Comparison of ENCODE assay signal across 29 mouse cellular contexts in genomic region chr2:180392846-180393700, GRCm38 (mm10). TPM values are rescaled to one million over a fixed set of nuclear protein-coding genes. Genes with fewer than 3 reads are reported as not detected.
DNase-seq lines count a peak whose midpoint lies in the region; ATAC-seq and TF ChIP-seq lines count a peak whose summit lies in the region.
"Had no signal": no experiment of that assay in that cellular context is flagged by ENCODE, and none has a peak within 500 bp of the region (broad histone marks: within the 10 kb centered on the region; RNA-seq: fewer than 3 reads in every experiment).

No protein-coding gene starts in this region.

- H3K4me1 ChIP-seq in heart, adult 2 months (ENCODE audit: control insufficient read depth, insufficient read depth, low read length): peaks cover 6% of the 10 kb centered on the region
- H3K4me1 ChIP-seq in heart, embryonic 14.5 days (ENCODE audit: control insufficient read depth in 2 of 2, insufficient read depth in 2 of 2, low read length in 2 of 2): peaks cover 41 to 71% of the 10 kb centered on the region in 2 experiments
- H3K4me1 ChIP-seq in limb, embryonic 14.5 days (ENCODE audit: control insufficient read depth, insufficient read depth, low read length): no peaks in the 10 kb centered on the region
- no peaks in the 10 kb centered on the region for H3K4me1 ChIP-seq in forebrain, postnatal 0 days (ENCODE audit: insufficient read depth)
- H3K4me1 ChIP-seq: embryonic facial prominence, embryonic 12.5 days; liver, embryonic 12.5 days; midbrain, embryonic 15.5 days had no signal

- peak overlapping the region; percentile 88 for H3K27ac ChIP-seq in heart, adult 2 months
- peak overlapping the region; percentile 78 to 92 for H3K27ac ChIP-seq in heart, embryonic 14.5 days (replicated peaks in 1 of 2; ENCODE audit: control insufficient read depth in 1 of 2, insufficient read depth in 1 of 2, low read depth in 2 of 2, low read length in 2 of 2)
- no peak overlapping the region for H3K27ac ChIP-seq in limb, embryonic 14.5 days (replicated peaks; ENCODE audit: low read depth, low read length)
- H3K27ac ChIP-seq in forebrain, postnatal 0 days (ENCODE audit: low read depth, low read length): no peak overlapping the region
- H3K27ac ChIP-seq: embryonic facial prominence, embryonic 12.5 days; liver, embryonic 12.5 days; midbrain, embryonic 15.5 days; stomach, postnatal 0 days had no signal

- intact Hi-C loops in heart, postnatal 25 days (cut with DNase I): no loop called here
- intact Hi-C loops in heart, adult 2 months (cut with DNase I): no loop called here

- DNase-seq in heart, adult 11 months: peak; percentile 98
- DNase-seq in heart, postnatal 25 days (ENCODE audit: low spot score): no peak
- peak in 1 of 2 experiments; percentile 75 for DNase-seq in heart, adult 2 months
- DNase-seq in limb, embryonic 14.5 days (ENCODE audit: low spot score): no peak
- no peak for DNase-seq in forebrain, postnatal 0 days
- no peak for DNase-seq in embryo, embryonic 10 days (ENCODE audit: low spot score)
- no peak for DNase-seq in cerebellum, adult 11-12 months
- DNase-seq: adrenal gland, postnatal 25 days; cerebellum, adult 11 months; cerebellum, postnatal 36 days; kidney, adult 18-20 months; kidney, postnatal 10 days; layer of hippocampus, postnatal 36 days; left cerebral cortex, postnatal 4 days; lung, adult 2 months; right cerebral cortex, postnatal 25 days had no signal

- no peak for TF ChIP-seq CTCF in heart, adult 2 months (IDR thresholded peaks at IDR 0.05)
- no peak for TF ChIP-seq CTCF in forebrain, postnatal 0 days (IDR thresholded peaks at IDR 0.05; ENCODE audit: low read depth)

- TF ChIP-seq POLR2A in heart, adult 2 months (IDR thresholded peaks at IDR 0.05; ENCODE audit: insufficient read depth, low read depth, low read length): peak; percentile 74
- TF ChIP-seq POLR2A in limb, embryonic 14.5 days (IDR thresholded peaks at IDR 0.05; ENCODE audit: borderline replicate concordance, extremely low read depth, insufficient read depth, insufficient read length): no peak

- WGBS in heart, adult 2 months: 40% methylated on average over 16 of the region's 16 CpGs
- 30% methylated on average over 16 of the region's 16 CpGs for WGBS in heart, embryonic 14.5 days
- WGBS in limb, embryonic 14.5 days: 64% methylated on average over 13 of the region's 16 CpGs
- 69% methylated on average over 16 of the region's 16 CpGs for WGBS in forebrain, postnatal 0 days

- H3K4me3 ChIP-seq in heart, adult 2 months: no peak overlapping the region; the same call in 1 of the 2 replicates
- H3K4me3 ChIP-seq in heart, embryonic 14.5 days (ENCODE audit: control insufficient read depth in 1 of 2, insufficient read depth in 1 of 2, low read depth in 1 of 2, low read length in 2 of 2): peak overlapping the region; percentile 16 to 34
- no peak overlapping the region for H3K4me3 ChIP-seq in limb, embryonic 14.5 days (replicated peaks; ENCODE audit: low read length)
- H3K4me3 ChIP-seq in forebrain, postnatal 0 days (ENCODE audit: low read depth, low read length): no peak overlapping the region
- H3K4me3 ChIP-seq: embryonic facial prominence, embryonic 12.5 days; liver, embryonic 12.5 days; megakaryocyte, embryonic 14.5 days; midbrain, embryonic 15.5 days had no signal

- peak; percentile 94 for TF ChIP-seq EP300 in heart, adult 2 months (IDR thresholded peaks at IDR 0.05; ENCODE audit: insufficient read depth, low read depth, low read length)

- H3K9me3 ChIP-seq in heart, embryonic 14.5 days (ENCODE audit: control insufficient read depth, low read length): no peaks in the 10 kb centered on the region
- no peaks in the 10 kb centered on the region for H3K9me3 ChIP-seq in limb, embryonic 14.5 days (ENCODE audit: control insufficient read depth, low read length)
- H3K9me3 ChIP-seq in forebrain, postnatal 0 days (ENCODE audit: low read length): no peaks in the 10 kb centered on the region
- H3K9me3 ChIP-seq: embryonic facial prominence, embryonic 12.5 days; liver, embryonic 12.5 days; megakaryocyte, embryonic 14.5 days; midbrain, embryonic 15.5 days had no signal

- no peaks in the 10 kb centered on the region for H3K27me3 ChIP-seq in heart, adult 2 months (ENCODE audit: control insufficient read depth, insufficient read depth, low read length)
- no peaks in the 10 kb centered on the region for H3K27me3 ChIP-seq in heart, embryonic 14.5 days (ENCODE audit: control insufficient read depth, insufficient read depth, low read length)
- peaks cover 7% of the 10 kb centered on the region; the same call in 1 of the 2 replicates for H3K27me3 ChIP-seq in limb, embryonic 14.5 days (ENCODE audit: control insufficient read depth, insufficient read depth, low read length)
- peaks cover 15% of the 10 kb centered on the region for H3K27me3 ChIP-seq in forebrain, postnatal 0 days (ENCODE audit: insufficient read depth, low read length)

- ATAC-seq in heart, embryonic 14.5 days (ENCODE audit: insufficient number of reproducible peaks, insufficient read depth, low FRiP score, low read depth): peak; percentile 20; the same call in 1 of the 2 replicates
- ATAC-seq in limb, embryonic 14.5 days (ENCODE audit: low FRiP score, low read depth): peak; percentile 58
- no peak for ATAC-seq in forebrain, postnatal 0 days
- ATAC-seq: forebrain, embryonic 16.5 days; liver, embryonic 12.5 days; midbrain, embryonic 15.5 days had no signal

- peaks cover 4% of the 10 kb centered on the region for H3K36me3 ChIP-seq in heart, adult 2 months (ENCODE audit: control insufficient read depth, insufficient read depth, low read length)
- H3K36me3 ChIP-seq in heart, embryonic 14.5 days (ENCODE audit: control insufficient read depth, insufficient read depth, low read length): peaks cover 86% of the 10 kb centered on the region
- no peaks in the 10 kb centered on the region for H3K36me3 ChIP-seq in limb, embryonic 14.5 days (ENCODE audit: control insufficient read depth, insufficient read depth, low read length)
- no peaks in the 10 kb centered on the region for H3K36me3 ChIP-seq in forebrain, postnatal 0 days (ENCODE audit: insufficient read depth)
- H3K36me3 ChIP-seq: embryonic facial prominence, embryonic 12.5 days; liver, embryonic 12.5 days; midbrain, embryonic 15.5 days had no signal

- no peaks in the 10 kb centered on the region for H3K79me2 ChIP-seq in heart, adult 2 months (replicated peaks; ENCODE audit: control insufficient read depth, insufficient read depth, low read length)

- peak overlapping the region; percentile 57 for H3K9ac ChIP-seq in heart, adult 2 months (ENCODE audit: low read depth, low read length)
- H3K9ac ChIP-seq in heart, embryonic 14.5 days (ENCODE audit: low read length): peak overlapping the region; percentile 78
- no peak overlapping the region for H3K9ac ChIP-seq in limb, embryonic 14.5 days (ENCODE audit: low read depth, low read length, severe bottlenecking)
- no peak overlapping the region for H3K9ac ChIP-seq in forebrain, postnatal 0 days
- H3K9ac ChIP-seq: embryonic facial prominence, embryonic 12.5 days; liver, embryonic 12.5 days; midbrain, embryonic 15.5 days had no signal

- peak overlapping the region; percentile 90 for H3K4me2 ChIP-seq in heart, embryonic 14.5 days (ENCODE audit: low read length)
- H3K4me2 ChIP-seq in limb, embryonic 14.5 days (replicated peaks; ENCODE audit: low read depth, low read length, severe bottlenecking): no peak overlapping the region
- H3K4me2 ChIP-seq in forebrain, postnatal 0 days (ENCODE audit: low read depth): no peak overlapping the region
- H3K4me2 ChIP-seq: embryonic facial prominence, embryonic 12.5 days; liver, embryonic 12.5 days; midbrain, embryonic 15.5 days had no signal

RNA-seq across cellular contexts. Expression of gene Gata5, which starts 58.6 kb away (rescaled TPM):
- total RNA-seq in heart, postnatal 25 days (2021): 1 to 10 TPM in 1 of 2 experiments, under 1 TPM in 1; 0.98 to 1.1 TPM
- total RNA-seq in heart, adult 2 months (2021): under 1 TPM; 0.63 to 0.89 TPM
- 1.1 TPM in 2 replicates for polyA plus RNA-seq in heart, adult 2 months (2012; rRNA removed)
- polyA plus RNA-seq in heart, embryonic 14.5 days (2014; fragmentation: Nextera tagmentation; extraction: Ambion mirVana): 7.3 and 9.7 TPM in 2 replicates
- 0.01 and 0.05 TPM in 2 replicates for polyA plus RNA-seq in limb, embryonic 14.5 days (2012; rRNA removed)
- polyA plus RNA-seq in limb, embryonic 14.5 days (2014; fragmentation: Nextera tagmentation; extraction: Ambion mirVana): 0.06 TPM in 1 of 2 replicates, not detected in the other
- total RNA-seq in forebrain, postnatal 0 days (2014; rRNA removed): not detected in 2 replicates
- not detected in 2 replicates for polyA plus RNA-seq in forebrain, postnatal 0 days (2015; fragmentation: Nextera tagmentation; extraction: Ambion mirVana)
- total RNA-seq: adrenal gland, postnatal 25 days; CH12.LX; layer of hippocampus, adult 18-20 months; layer of hippocampus, postnatal 36 days; left cerebral cortex, postnatal 4 days; MEL; neutrophil, adult 5-6 weeks had no signal
- polyA plus RNA-seq: forebrain, embryonic 16.5 days; hindbrain, embryonic 11.5 days; midbrain, embryonic 15.5 days; thymus, postnatal 0 days had no signal

Comparison
In these comparisons a context has a peak if more than half of its experiments do, and no peak if none do; other contexts are left out.
1. H3K4me3 ChIP-seq: peak in heart, embryonic 14.5 days (2 of 2); none in heart, adult 2 months (single experiment), limb, embryonic 14.5 days (single experiment) and forebrain, postnatal 0 days (single experiment).
2. H3K27ac ChIP-seq: peak in heart, adult 2 months (single experiment) and heart, embryonic 14.5 days (2 of 2); none in limb, embryonic 14.5 days (single experiment) and forebrain, postnatal 0 days (single experiment).
3. H3K9ac ChIP-seq: peak in heart, adult 2 months (single experiment) and heart, embryonic 14.5 days (single experiment); none in limb, embryonic 14.5 days (single experiment) and forebrain, postnatal 0 days (single experiment).